Mouse (Mus musculus) effector memory CD4-positive, alpha-beta T cell, adult 7 months (primary cell): ENCODE measurements around the gene 1700020N01Rik. TPM values are rescaled to one million over a fixed set of nuclear protein-coding genes. Genes with fewer than 3 reads are reported as not detected.

ENCODE experiments used
- polyA plus RNA-seq: library from polyadenylated mRNA; unstranded; fragments of 100-300 nt; shearing (Covaris generic); gene quantifications from one replicate; pipeline ENCODE4 v1.2.1, GENCODE M21; 2017

The 1700020N01Rik gene
- polyA plus RNA-seq: not detected

GRCm38 (mm10) chr10:21592896-21593380 is at the start of gene 1700020N01Rik:
Gene 1700020N01Rik, plus strand, starts transcription at chr10:21593145.

Other genes with a start within 250 kb of the 1700020N01Rik start
- gene Aldh8a1, start 215.9 kb upstream of the 1700020N01Rik start, polyA plus RNA-seq: 0.48 TPM